Mouse (Mus musculus): Measurements from ENCODE around the gene Ric3. TPM values are rescaled to one million over a fixed set of nuclear protein-coding genes. Genes with fewer than 3 reads are reported as not detected.
A peak's percentile ranks its signal among the peaks of the same experiment; 100 is the strongest.

The Ric3 gene
- total and polyA plus RNA-seq, 2 experiments from 2014 or later, result 32.4 to 61.0 TPM

GRCm38 (mm10) chr7:109003653-109004052 lies 79.5 kb downstream of the Ric3 start:
- WGBS, result 3% methylated on average over 3 of the region's 3 CpGs
- Histone ChIP-seq H3K4me2 (ENCODE audit: low read depth) (no peak overlapping the region), H3K36me3 (ENCODE audit: insufficient read depth) (no peaks in the 10 kb centered on the region), H3K27me3 (ENCODE audit: insufficient read depth, low read length) (no peaks in the 10 kb centered on the region), H3K4me1 (ENCODE audit: insufficient read depth) (no peaks in the 10 kb centered on the region), H3K4me3 (ENCODE audit: low read depth, low read length) (no peak overlapping the region), H3K9me3 (ENCODE audit: low read length) (no peaks in the 10 kb centered on the region), H3K9ac (no peak overlapping the region), H3K27ac (ENCODE audit: low read depth, low read length) (no peak overlapping the region)
- no peak for ATAC-seq
- TF ChIP-seq CTCF (IDR thresholded peaks at IDR 0.05; ENCODE audit: low read depth), result no peak
- no peak for DNase-seq

- no peaks in the 10 kb centered on the region for H3K27me3 ChIP-seq (ENCODE audit: insufficient read depth, low read length)
- no peak for TF ChIP-seq CTCF (IDR thresholded peaks at IDR 0.05; ENCODE audit: low read depth)
- WGBS, result 91% methylated on average over 4 of the region's 4 CpGs
- no peak overlapping the region for H3K4me3 ChIP-seq (ENCODE audit: low read depth, low read length)
- no peaks in the 10 kb centered on the region for H3K36me3 ChIP-seq (ENCODE audit: insufficient read depth)
- no peaks in the 10 kb centered on the region for H3K4me1 ChIP-seq (ENCODE audit: insufficient read depth)
- no peak overlapping the region for H3K4me2 ChIP-seq (ENCODE audit: low read depth)
- no peak for ATAC-seq
- no peak overlapping the region for H3K9ac ChIP-seq
- DNase-seq, result no peak
- H3K9me3 ChIP-seq (ENCODE audit: low read length), result no peaks in the 10 kb centered on the region
- H3K27ac ChIP-seq (ENCODE audit: low read depth, low read length), result no peak overlapping the region
Measured at GRCm38 (mm10) chr7:109001971-109002370, 81.2 kb downstream of the Ric3 start.

GRCm38 (mm10) chr7:109000315-109000954 lies 82.7 kb downstream of the Ric3 start:
- Histone ChIP-seq H3K4me2 (ENCODE audit: low read depth) (no peak overlapping the region), H3K4me3 (ENCODE audit: low read depth, low read length) (no peak overlapping the region), H3K36me3 (ENCODE audit: insufficient read depth) (no peaks in the 10 kb centered on the region), H3K9me3 (ENCODE audit: low read length) (no peaks in the 10 kb centered on the region), H3K4me1 (ENCODE audit: insufficient read depth) (no peaks in the 10 kb centered on the region), H3K9ac (no peak overlapping the region), H3K27me3 (ENCODE audit: insufficient read depth, low read length) (no peaks in the 10 kb centered on the region), H3K27ac (ENCODE audit: low read depth, low read length) (no peak overlapping the region)
- DNase-seq (peak; percentile 39), ATAC-seq (peak; percentile 65)
- 30% methylated on average over 4 of the region's 4 CpGs for WGBS
- peak; percentile 61 for TF ChIP-seq CTCF (IDR thresholded peaks at IDR 0.05; ENCODE audit: low read depth)

GRCm38 (mm10) chr7:108996156-108996555 lies 87.0 kb downstream of the Ric3 start:
- Histone ChIP-seq H3K27me3 (ENCODE audit: insufficient read depth, low read length) (no peaks in the 10 kb centered on the region), H3K36me3 (ENCODE audit: insufficient read depth) (no peaks in the 10 kb centered on the region), H3K4me1 (ENCODE audit: insufficient read depth) (no peaks in the 10 kb centered on the region), H3K9me3 (ENCODE audit: low read length) (no peaks in the 10 kb centered on the region), H3K4me2 (ENCODE audit: low read depth) (no peak overlapping the region), H3K9ac (no peak overlapping the region), H3K27ac (ENCODE audit: low read depth, low read length) (no peak overlapping the region), H3K4me3 (ENCODE audit: low read depth, low read length) (no peak overlapping the region)
- no peak for TF ChIP-seq CTCF (IDR thresholded peaks at IDR 0.05; ENCODE audit: low read depth)
- DNase-seq (no peak), ATAC-seq (no peak)
- 75% methylated on average over 6 of the region's 6 CpGs for WGBS

GRCm38 (mm10) chr7:108993881-108994291 lies 89.2 kb downstream of the Ric3 start:
- ATAC-seq, result no peak
- no peak overlapping the region for H3K9ac ChIP-seq
- no peak overlapping the region for H3K4me3 ChIP-seq (ENCODE audit: low read depth, low read length)
- no peaks in the 10 kb centered on the region for H3K36me3 ChIP-seq (ENCODE audit: insufficient read depth)
- no peak for TF ChIP-seq CTCF (IDR thresholded peaks at IDR 0.05; ENCODE audit: low read depth)
- DNase-seq, result no peak
- no peaks in the 10 kb centered on the region for H3K4me1 ChIP-seq (ENCODE audit: insufficient read depth)
- no peaks in the 10 kb centered on the region for H3K27me3 ChIP-seq (ENCODE audit: insufficient read depth, low read length)
- 82% methylated on average over 3 of the region's 3 CpGs for WGBS
- no peak overlapping the region for H3K27ac ChIP-seq (ENCODE audit: low read depth, low read length)
- H3K4me2 ChIP-seq (ENCODE audit: low read depth), result no peak overlapping the region
- H3K9me3 ChIP-seq (ENCODE audit: low read length), result no peaks in the 10 kb centered on the region

DNA sequence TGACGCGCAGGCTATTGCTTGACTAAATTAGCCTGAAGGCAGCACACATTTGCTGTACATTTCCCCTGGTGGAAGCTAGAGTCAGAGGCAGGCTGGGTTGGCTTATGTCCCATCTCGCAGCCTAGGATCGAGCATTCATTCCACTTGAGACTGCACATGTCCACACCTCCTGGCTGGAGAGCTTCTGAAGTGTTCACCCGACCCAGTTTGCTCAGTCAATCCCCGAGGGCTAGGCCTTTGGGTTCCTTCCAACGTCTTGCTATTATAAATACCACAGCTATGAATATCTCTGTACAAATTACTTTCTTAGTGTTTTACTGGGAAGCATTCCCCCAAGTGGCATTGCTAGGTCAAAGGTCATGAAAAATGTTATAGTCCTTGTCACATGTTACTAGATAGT lies 89.9 kb downstream of the Ric3 start:
- Histone ChIP-seq H3K36me3 (ENCODE audit: insufficient read depth) (no peaks in the 10 kb centered on the region), H3K9me3 (ENCODE audit: low read length) (no peaks in the 10 kb centered on the region), H3K4me3 (ENCODE audit: low read depth, low read length) (no peak overlapping the region), H3K27me3 (ENCODE audit: insufficient read depth, low read length) (no peaks in the 10 kb centered on the region), H3K4me1 (ENCODE audit: insufficient read depth) (no peaks in the 10 kb centered on the region), H3K9ac (no peak overlapping the region), H3K4me2 (ENCODE audit: low read depth) (no peak overlapping the region), H3K27ac (ENCODE audit: low read depth, low read length) (no peak overlapping the region)
- no peak for TF ChIP-seq CTCF (IDR thresholded peaks at IDR 0.05; ENCODE audit: low read depth)
- DNase-seq (no peak), ATAC-seq (no peak)
- WGBS, result 79% methylated on average over 7 of the region's 7 CpGs

- Histone ChIP-seq H3K27me3 (ENCODE audit: insufficient read depth, low read length) (no peaks in the 10 kb centered on the region), H3K9ac (no peak overlapping the region), H3K4me3 (ENCODE audit: low read depth, low read length) (no peak overlapping the region), H3K4me1 (ENCODE audit: insufficient read depth) (no peaks in the 10 kb centered on the region), H3K27ac (ENCODE audit: low read depth, low read length) (no peak overlapping the region), H3K4me2 (ENCODE audit: low read depth) (no peak overlapping the region), H3K36me3 (ENCODE audit: insufficient read depth) (no peaks in the 10 kb centered on the region), H3K9me3 (ENCODE audit: low read length) (no peaks in the 10 kb centered on the region)
- ATAC-seq (no peak), DNase-seq (no peak)
- no peak for TF ChIP-seq CTCF (IDR thresholded peaks at IDR 0.05; ENCODE audit: low read depth)
- WGBS, result 91% methylated on average over 9 of the region's 9 CpGs
Measured at GRCm38 (mm10) chr7:108991207-108991606, 91.9 kb downstream of the Ric3 start.

All from forebrain, postnatal 0 days (tissue).